Mouse (Mus musculus) monocyte, adult 5-6 weeks (primary cell): Measurements from ENCODE around the gene Dido1. TPM values are rescaled to one million over a fixed set of nuclear protein-coding genes. Genes with fewer than 3 reads are reported as not detected.

Experiments
- ATAC-seq: fragments of 153-309, 156-312 bp; replicated peaks from 2 replicates; pipeline ENCODE4 v1.8.0; 2017; ENCODE audit warnings: mild to moderate bottlenecking; ENCODE audit not compliant: low TSS enrichment, insufficient number of reproducible peaks, severe bottlenecking, poor library complexity, low FRiP score
- total RNA-seq: library from RNA; stranded (forward); fragments of 200-1000, 200-491, 200-594 nt; gene quantifications from 3 replicates; pipeline ENCODE4 v1.2.3, GENCODE M21; 2017

Gene Dido1
- total RNA-seq, 1 experiment from 2014 or later = 65.1 TPM

DNA sequence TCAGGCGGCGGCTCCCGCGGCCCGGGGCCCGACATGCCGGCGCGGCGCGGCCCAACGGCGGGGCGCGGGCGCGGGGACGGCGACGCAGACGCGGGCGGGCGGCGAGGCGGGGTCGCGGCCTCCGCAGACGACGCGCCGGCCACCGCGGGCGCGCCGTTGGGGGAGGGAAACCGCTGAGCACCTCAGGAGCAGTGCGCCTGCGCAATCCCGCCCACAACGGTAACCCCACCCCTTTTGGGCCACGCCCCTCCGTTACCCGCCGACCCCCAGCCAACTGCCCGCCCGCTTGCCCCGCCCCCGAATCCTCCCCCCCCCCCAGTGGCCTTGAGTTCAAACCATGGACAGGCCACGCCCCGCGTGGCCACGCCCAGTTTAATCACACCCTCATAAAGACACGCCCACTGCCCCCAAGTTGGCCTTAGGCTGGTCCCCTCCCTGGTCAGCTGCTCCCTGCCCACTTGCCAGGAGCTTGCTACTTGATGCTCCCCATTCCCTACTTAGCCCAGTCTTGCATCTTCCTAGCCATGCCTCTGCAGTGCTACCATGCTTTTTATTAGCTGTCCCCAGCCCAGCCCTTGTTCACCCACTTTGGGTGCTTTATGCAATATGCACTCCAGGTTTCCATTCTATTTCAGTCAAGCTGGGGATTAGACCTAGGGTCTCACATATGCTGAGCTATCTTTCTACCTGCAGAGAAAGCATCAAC lies 67.1 kb downstream of the Dido1 start, which contains the start of gene Tcfl5:
Gene Tcfl5 (minus strand): TSS at position 154 of the 706 bp plus-strand sequence.
- ATAC-seq = no peak

DNA sequence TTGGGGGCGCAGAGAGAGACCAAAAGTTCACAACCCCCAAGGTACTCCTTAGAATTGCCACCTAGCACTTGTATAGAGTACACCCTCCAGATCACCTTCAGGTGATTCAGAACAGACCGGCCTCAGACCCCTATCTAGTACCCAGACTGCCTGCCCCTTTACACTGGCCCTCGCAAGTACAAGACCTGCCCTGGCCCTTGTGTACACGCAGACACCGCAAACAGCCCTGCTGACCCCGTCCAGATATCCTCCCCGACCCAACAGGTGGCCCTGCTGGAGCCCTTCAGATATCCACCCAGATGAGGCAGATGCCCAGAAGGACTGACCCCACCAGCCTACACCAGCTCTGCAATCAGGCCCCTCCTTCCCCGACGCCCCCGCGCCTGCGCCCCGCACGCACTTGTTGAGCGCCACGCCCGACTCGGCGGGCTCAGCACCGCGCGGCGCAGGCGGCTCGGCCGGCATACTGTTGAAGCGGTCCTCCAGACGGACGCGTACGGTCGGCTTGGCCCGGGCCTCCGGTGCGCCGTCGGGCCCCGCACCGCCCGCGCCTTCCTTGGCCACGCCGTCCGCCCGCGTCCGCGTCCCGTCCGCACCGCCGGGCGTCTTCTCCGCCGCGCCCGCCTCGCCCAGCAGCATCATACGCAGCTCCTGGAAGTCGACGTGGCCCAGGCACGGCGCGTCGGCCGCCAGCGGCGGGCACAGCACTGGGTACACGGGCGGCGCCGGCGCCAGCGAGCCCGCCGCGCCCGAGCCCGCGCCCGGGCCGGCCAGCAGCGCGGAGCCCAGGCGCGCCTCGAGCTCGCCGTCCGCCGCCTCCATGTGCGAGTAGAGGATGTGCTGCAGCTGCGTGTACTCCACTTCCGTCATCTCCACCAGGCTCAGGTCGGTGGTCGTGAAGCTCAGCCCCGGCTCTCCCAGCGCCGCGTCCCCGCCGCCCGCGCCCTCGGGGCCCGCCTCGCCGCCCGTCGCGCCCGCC lies 67.9 kb downstream of the Dido1 start:
- no peak for ATAC-seq

DNA sequence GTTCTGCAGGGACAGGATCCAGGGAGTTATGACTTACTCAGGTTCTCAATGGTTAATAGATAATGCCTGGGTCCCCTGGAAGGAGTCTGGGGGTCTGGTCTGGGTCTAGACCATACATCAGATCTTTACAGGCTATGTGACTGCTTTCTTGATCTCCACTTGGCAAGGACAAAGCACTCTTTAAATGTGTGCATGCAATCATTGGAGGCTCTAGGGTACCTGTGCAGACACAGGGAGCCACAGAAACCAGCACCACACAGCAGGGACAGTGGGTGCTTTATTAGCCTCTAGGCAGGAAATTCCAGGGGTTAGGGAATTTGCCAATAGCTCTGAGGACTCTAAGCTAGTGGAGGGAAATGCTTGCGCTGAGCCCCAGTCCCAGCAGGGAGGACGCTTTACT lies 97.9 kb downstream of the Dido1 start:
- ATAC-seq = no peak

DNA sequence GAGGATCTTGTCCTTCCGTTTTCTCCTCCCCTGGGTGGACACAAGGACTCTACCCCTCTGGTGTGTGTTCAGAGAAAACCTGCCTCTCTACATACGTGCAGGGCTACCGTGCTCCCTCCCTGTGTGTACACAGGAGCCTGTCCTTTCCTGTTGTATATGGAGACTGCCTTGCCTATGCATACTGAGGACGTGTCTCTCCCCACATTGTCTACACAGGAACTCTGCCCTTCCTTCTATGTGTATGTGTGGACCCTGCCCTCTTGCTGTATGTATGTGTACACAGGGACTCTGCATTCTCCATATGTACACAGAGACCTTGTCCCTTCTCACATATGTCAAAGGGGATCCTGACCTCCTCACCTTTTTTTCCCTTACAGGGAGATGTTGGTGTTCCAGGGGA lies 99.5 kb downstream of the Dido1 start:
- ATAC-seq = no peak

Other genes with a start within 250 kb of the Dido1 start
- not detected in 3 replicates for gene Ntsr1, start 210.0 kb downstream of the Dido1 start, total RNA-seq
- gene Mrgbp, start 128.7 kb downstream of the Dido1 start, total RNA-seq = 32.7 to 52.2 TPM (median 40.0 TPM) in 3 replicates
- 79.4 to 106 TPM (median 80.2 TPM) in 3 replicates for gene Ogfr, start 120.8 kb downstream of the Dido1 start, total RNA-seq
- gene Col9a3, start 112.2 kb downstream of the Dido1 start, total RNA-seq = 0.95 to 4.8 TPM (median 2.3 TPM) in 3 replicates
- 0.38 to 1.8 TPM in 2 of 3 replicates, not detected in the other for gene Tcfl5, start 67.3 kb downstream of the Dido1 start, total RNA-seq
- gene Gid8, start 118 bp upstream of the Dido1 start, total RNA-seq = 46.5 to 53.9 TPM (median 52.1 TPM) in 3 replicates
- 1.8 to 5.2 TPM (median 1.9 TPM) in 3 replicates for gene Slc17a9, start 15.3 kb upstream of the Dido1 start, total RNA-seq
- gene Bhlhe23, start 66.9 kb upstream of the Dido1 start, total RNA-seq = not detected in 3 replicates
- 26.0 to 48.0 TPM (median 33.6 TPM) in 3 replicates for gene Ythdf1, start 210.9 kb upstream of the Dido1 start, total RNA-seq
- not detected in 3 replicates for gene Birc7, start 219.0 kb upstream of the Dido1 start, total RNA-seq
- gene Nkain4, start 244.7 kb upstream of the Dido1 start, total RNA-seq = not detected in 3 replicates